Mouse (Mus musculus) lung, adult 2 months (tissue): ENCODE data around the gene Ndufaf8.

Source experiments
- CTCF ChIP-seq: fragments of 200-500 bp; IDR thresholded peaks from 2 replicates; pipeline ENCODE4 v1.5.1; 2011; ENCODE audit warnings: mild to moderate bottlenecking, low read length, control low read depth; ENCODE audit not compliant: insufficient read depth
- POLR2A ChIP-seq: fragments of 200-500 bp; IDR thresholded peaks from 2 replicates; pipeline ENCODE4 v1.6.1; 2011; ENCODE audit warnings: low read depth, mild to moderate bottlenecking, control low read depth, low read length, borderline replicate concordance; ENCODE audit errors: extremely low read depth

DNA sequence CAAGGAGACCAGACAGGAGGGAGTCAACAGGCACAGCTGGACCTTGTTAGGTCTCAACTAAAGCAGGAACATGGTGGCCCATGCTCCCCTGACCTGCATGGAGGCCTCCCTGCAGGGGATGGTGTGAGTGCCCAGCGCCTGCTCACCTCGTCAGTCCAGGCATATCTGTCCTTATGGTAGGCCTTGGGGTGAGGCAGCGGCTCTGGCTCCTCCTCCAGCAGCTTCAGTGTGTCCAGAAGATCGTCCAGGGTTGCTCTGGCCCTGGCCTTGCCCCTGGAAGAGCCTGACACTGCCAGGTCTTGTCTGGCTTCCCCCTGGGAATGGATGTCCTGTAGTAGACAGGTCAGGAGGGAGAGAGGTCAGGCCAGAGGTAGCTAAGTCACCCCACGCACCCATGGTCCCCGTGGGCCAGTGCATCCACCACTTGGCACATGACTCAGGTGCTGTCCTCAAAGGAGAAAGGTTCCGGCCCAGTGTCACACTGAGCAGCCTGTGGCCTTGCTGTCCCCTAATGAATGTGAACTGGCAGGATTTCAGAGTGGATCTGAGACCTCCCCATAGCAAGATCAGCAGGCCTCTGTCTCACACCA, 26.9 kb upstream of the Ndufaf8 start:
- TF ChIP-seq CTCF (no peak), POLR2A (no peak)
